Mouse (Mus musculus) hindbrain, embryonic 11.5 days (tissue): Measurements from ENCODE around the gene Tubg2. TPM values are rescaled to one million over a fixed set of nuclear protein-coding genes. Genes with fewer than 3 reads are reported as not detected.

Experiments used
- ATAC-seq: fragments of 200-750 bp; cut with Nextera tagmentation; 2 replicates; pipeline ENCODE4 v1.8.0; 2017; ENCODE audit warnings: mild to moderate bottlenecking, moderate TSS enrichment, moderate library complexity; ENCODE audit not compliant: low FRiP score
- DNase-seq: peaks from one replicate; pipeline ENCODE4 v3.0.0-alpha.2; 2015; ENCODE audit warnings: low spot score
- H3K27ac ChIP-seq: fragments of 300-500 bp; sonication (generic); 2 replicates; pipeline ENCODE4 v1.5.1; 2014; ENCODE audit warnings: mild to moderate bottlenecking, low read depth, low read length
- H3K27me3 ChIP-seq: fragments of 300-500 bp; sonication (generic); 2 replicates; pipeline ENCODE4 v1.6.1; 2014; ENCODE audit warnings: mild to moderate bottlenecking, low read length, moderate library complexity, mixed read lengths; ENCODE audit not compliant: control insufficient read depth, insufficient read depth
- H3K36me3 ChIP-seq: fragments of 300-500 bp; sonication (generic); 2 replicates; pipeline ENCODE4 v1.6.1; 2014; ENCODE audit warnings: mild to moderate bottlenecking, low read length, moderate library complexity, mixed read lengths; ENCODE audit not compliant: control insufficient read depth, insufficient read depth
- H3K4me1 ChIP-seq: fragments of 300-500 bp; sonication (generic); replicated peaks from 2 replicates; pipeline ENCODE4 v1.6.1; 2014; ENCODE audit warnings: low read length, mixed read lengths; ENCODE audit not compliant: control insufficient read depth, insufficient read depth
- H3K4me2 ChIP-seq: fragments of 300-500 bp; sonication (generic); replicated peaks from 2 replicates; pipeline ENCODE4 v1.6.1; 2014; ENCODE audit warnings: mild to moderate bottlenecking, low read depth, low read length
- H3K4me3 ChIP-seq: fragments of 300-500 bp; sonication (generic); 2 replicates; pipeline ENCODE4 v1.5.1; 2014; ENCODE audit warnings: low read depth, low read length
- H3K9ac ChIP-seq: fragments of 300-500 bp; sonication (generic); 2 replicates; pipeline ENCODE4 v1.6.1; 2014; ENCODE audit warnings: low read depth, low read length
- H3K9me3 ChIP-seq: fragments of 300-500 bp; sonication (generic); 2 replicates; pipeline ENCODE4 v1.6.1; 2016; ENCODE audit warnings: low read length; ENCODE audit not compliant: control insufficient read depth
- WGBS: fragments of 180-500 bp; shearing (Covaris S2); extraction: QIAGEN DNeasy Blood & Tissue Kit; methylation state at CpG from one replicate; pipeline ENCODE4 v1.1.7; 2014; 5-methylcytosine and 5-hydroxymethylcytosine counted together
- polyA plus RNA-seq: library from polyadenylated mRNA; unstranded; fragments of >200 nt; fragmentation: Nextera tagmentation; extraction: Ambion mirVana; gene quantifications from 2 replicates; pipeline ENCODE4 v1.2.1, GENCODE M21; 2014

Gene Tubg2
- polyA plus RNA-seq, 1 experiment from 2014 or later = 5.5 TPM

GRCm38 (mm10) chr11:101131701-101132100, 24.0 kb upstream of the Tubg2 start:
- 90% methylated on average over 6 of the region's 6 CpGs for WGBS
- Histone ChIP-seq H3K4me3 (no peak overlapping the region), H3K27ac (no peak overlapping the region), H3K4me1 (no peaks in the 10 kb centered on the region), H3K36me3 (peaks cover under 1% of the 10 kb centered on the region; the same call in 1 of the 2 replicates), H3K9me3 (no peaks in the 10 kb centered on the region), H3K27me3 (no peaks in the 10 kb centered on the region), H3K9ac (no peak overlapping the region), H3K4me2 (no peak overlapping the region)
- ATAC-seq (no peak), DNase-seq (peak; percentile 48)

DNA sequence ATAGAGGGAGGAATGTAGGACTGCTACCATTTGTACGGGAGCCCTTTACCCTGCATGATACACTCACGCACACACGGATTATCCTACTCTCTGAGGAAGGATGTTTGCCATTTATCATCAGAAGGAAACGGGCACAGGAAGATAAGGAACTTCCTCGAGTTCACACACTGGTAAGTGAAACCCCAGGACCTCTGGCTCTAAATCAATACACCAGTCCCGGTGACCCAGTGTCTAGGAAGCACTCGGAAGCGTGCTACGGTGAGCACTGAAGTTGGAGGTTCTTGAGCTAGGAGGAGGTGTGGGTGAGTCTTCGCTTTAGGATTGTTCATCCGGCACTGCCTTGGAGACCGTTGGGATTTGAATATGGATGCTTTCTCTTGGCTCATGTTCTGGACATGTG, 22.7 kb upstream of the Tubg2 start:
- no peak for DNase-seq
- H3K9me3 ChIP-seq = no peaks in the 10 kb centered on the region
- H3K27me3 ChIP-seq = no peaks in the 10 kb centered on the region
- no peak overlapping the region for H3K4me2 ChIP-seq
- 81% methylated on average over 12 of the region's 12 CpGs for WGBS
- H3K9ac ChIP-seq = no peak overlapping the region
- no peak overlapping the region for H3K4me3 ChIP-seq
- ATAC-seq = no peak
- no peaks in the 10 kb centered on the region for H3K36me3 ChIP-seq
- no peak overlapping the region for H3K27ac ChIP-seq
- H3K4me1 ChIP-seq = no peaks in the 10 kb centered on the region

- H3K4me3 ChIP-seq = no peak overlapping the region
- no peak overlapping the region for H3K9ac ChIP-seq
- H3K9me3 ChIP-seq = no peaks in the 10 kb centered on the region
- 83% methylated on average over 13 of the region's 13 CpGs for WGBS
- H3K4me2 ChIP-seq = no peak overlapping the region
- H3K4me1 ChIP-seq = no peaks in the 10 kb centered on the region
- H3K27me3 ChIP-seq = no peaks in the 10 kb centered on the region
- DNase-seq (no peak), ATAC-seq (no peak)
- H3K27ac ChIP-seq = no peak overlapping the region
- H3K36me3 ChIP-seq = no peaks in the 10 kb centered on the region
Measured at GRCm38 (mm10) chr11:101134217-101134865, 21.4 kb upstream of the Tubg2 start.

DNA sequence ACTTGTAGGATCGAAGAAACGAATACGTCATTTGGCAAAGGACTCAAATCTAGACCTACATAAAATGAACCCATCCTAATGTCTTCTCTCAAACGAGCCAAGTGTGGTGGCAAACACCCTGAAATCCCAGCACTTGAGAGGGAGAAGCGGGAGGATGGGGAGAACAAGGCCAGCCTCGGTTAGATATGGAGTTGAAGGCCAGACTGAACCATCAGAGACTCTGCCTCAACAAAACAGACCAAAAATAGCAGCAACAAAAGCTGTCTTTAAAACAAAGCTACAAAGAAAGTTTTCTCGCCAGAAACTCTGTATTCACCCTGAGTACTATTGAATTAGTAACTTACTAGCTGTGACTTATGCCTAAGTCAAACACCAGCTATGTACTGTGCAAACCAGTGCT, 18.7 kb upstream of the Tubg2 start:
- H3K4me1 ChIP-seq = no peaks in the 10 kb centered on the region
- H3K4me3 ChIP-seq = no peak overlapping the region
- H3K9me3 ChIP-seq = no peaks in the 10 kb centered on the region
- DNase-seq (no peak), ATAC-seq (no peak)
- H3K9ac ChIP-seq = no peak overlapping the region
- H3K36me3 ChIP-seq = no peaks in the 10 kb centered on the region
- H3K27me3 ChIP-seq = no peaks in the 10 kb centered on the region
- WGBS = 81% methylated on average over 7 of the region's 7 CpGs
- no peak overlapping the region for H3K27ac ChIP-seq
- H3K4me2 ChIP-seq = no peak overlapping the region

GRCm38 (mm10) chr11:101138536-101139181, 17.0 kb upstream of the Tubg2 start:
- H3K9ac ChIP-seq = peak overlapping the region; percentile 28; the same call in 1 of the 2 replicates
- no peaks in the 10 kb centered on the region for H3K9me3 ChIP-seq
- H3K4me2 ChIP-seq = peak overlapping the region; percentile 21; the same call in 1 of the 2 replicates
- no peaks in the 10 kb centered on the region for H3K36me3 ChIP-seq
- peak overlapping the region; percentile 16; the same call in 1 of the 2 replicates for H3K4me3 ChIP-seq
- H3K27ac ChIP-seq = peak overlapping the region; percentile 62
- ATAC-seq (peak; percentile 53), DNase-seq (peak; percentile 69)
- H3K4me1 ChIP-seq = 0 out of 2 replicates have a peak, but pooled peaks cover 3% of the 10 kb centered on the region
- 24% methylated on average over 15 of the region's 15 CpGs for WGBS
- H3K27me3 ChIP-seq = no peaks in the 10 kb centered on the region

DNA sequence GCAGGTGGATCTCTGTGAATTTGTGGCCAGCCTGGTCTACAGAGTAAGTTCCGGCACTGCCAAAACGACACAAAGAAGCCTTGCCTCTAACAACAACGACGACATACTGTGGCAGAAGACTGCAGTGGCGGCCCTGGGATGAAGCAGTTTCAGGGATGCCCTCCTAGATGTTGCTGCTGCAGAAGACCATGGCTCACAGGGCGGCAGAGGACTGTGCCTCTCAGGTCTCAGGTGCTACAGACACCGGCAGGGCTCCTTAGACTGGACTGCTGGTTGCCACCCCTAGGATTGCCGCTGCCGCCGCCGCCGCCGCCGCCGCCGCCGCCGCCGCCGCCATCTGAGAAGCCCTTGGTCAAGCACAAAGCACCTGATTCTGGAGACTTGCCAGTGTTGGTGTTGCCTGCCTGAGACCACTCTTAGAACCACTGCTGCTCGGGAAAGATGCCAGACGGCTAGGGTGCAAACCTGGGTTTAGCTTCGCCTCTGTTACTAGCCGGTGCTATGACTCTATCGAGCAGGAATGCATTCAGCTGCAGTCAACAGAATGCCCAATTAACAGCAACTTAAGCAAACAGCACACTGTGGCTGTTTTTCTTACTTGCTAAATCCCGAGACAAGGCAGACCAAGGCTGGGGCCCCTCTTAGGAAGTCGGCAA, 15.4 kb upstream of the Tubg2 start:
- WGBS = 50% methylated on average over 27 of the region's 27 CpGs

GRCm38 (mm10) chr11:101141088-101141487, 14.6 kb upstream of the Tubg2 start:
- no peak overlapping the region for H3K4me3 ChIP-seq
- no peaks in the 10 kb centered on the region for H3K36me3 ChIP-seq
- H3K9ac ChIP-seq = no peak overlapping the region
- H3K9me3 ChIP-seq = no peaks in the 10 kb centered on the region
- DNase-seq (no peak), ATAC-seq (no peak)
- H3K4me2 ChIP-seq = no peak overlapping the region
- H3K4me1 ChIP-seq = 0 out of 2 replicates have a peak, but pooled peaks cover 3% of the 10 kb centered on the region
- no peaks in the 10 kb centered on the region for H3K27me3 ChIP-seq
- H3K27ac ChIP-seq = no peak overlapping the region
- WGBS = 84% methylated on average over 8 of the region's 8 CpGs

More for the DNA sequence above, 15.4 kb upstream of the Tubg2 start:
- H3K4me2 ChIP-seq = peak overlapping the region; percentile 22
- 0 out of 2 replicates have a peak overlapping the region, but pooled peaks have one; percentile 6 for H3K4me3 ChIP-seq
- H3K36me3 ChIP-seq = no peaks in the 10 kb centered on the region
- 0 out of 2 replicates have a peak, but pooled peaks cover 3% of the 10 kb centered on the region for H3K4me1 ChIP-seq
- H3K9ac ChIP-seq = peak overlapping the region; percentile 3; the same call in 1 of the 2 replicates
- no peaks in the 10 kb centered on the region for H3K9me3 ChIP-seq
- ATAC-seq (no peak), DNase-seq (peak; percentile 29)
- H3K27ac ChIP-seq = no peak overlapping the region
- H3K27me3 ChIP-seq = no peaks in the 10 kb centered on the region

GRCm38 (mm10) chr11:101142215-101142967, 13.3 kb upstream of the Tubg2 start:
- H3K4me3 ChIP-seq = no peak overlapping the region
- WGBS = 84% methylated on average over 10 of the region's 10 CpGs
- no peak overlapping the region for H3K4me2 ChIP-seq
- H3K9me3 ChIP-seq = no peaks in the 10 kb centered on the region
- DNase-seq (no peak), ATAC-seq (no peak)
- 0 out of 2 replicates have a peak, but pooled peaks cover 3% of the 10 kb centered on the region for H3K4me1 ChIP-seq
- no peaks in the 10 kb centered on the region for H3K27me3 ChIP-seq
- no peak overlapping the region for H3K27ac ChIP-seq
- H3K9ac ChIP-seq = no peak overlapping the region
- no peaks in the 10 kb centered on the region for H3K36me3 ChIP-seq
